Mouse (Mus musculus): Measurements from ENCODE around the gene Foxp3.

- TF ChIP-seq POLR2A (IDR thresholded peaks at IDR 0.05; ENCODE audit: control insufficient read depth, extremely low read depth, insufficient read depth, low read length, poor library complexity) (no peak), CTCF (IDR thresholded peaks at IDR 0.05; ENCODE audit: borderline replicate concordance, control insufficient read depth, extremely low read depth, insufficient read depth, low read length, poor library complexity) (no peak)
Measured at GRCm38 (mm10) chrX:7638401-7639091, 65.1 kb downstream of the Foxp3 start, which contains the start of gene Syp.
